Mouse (Mus musculus) cortical plate, adult 2 months (tissue): ENCODE data around the gene Zc3h15. TPM values are rescaled to one million over a fixed set of nuclear protein-coding genes. Genes with fewer than 3 reads are reported as not detected.
"Not testable (repeated sequence)": the region's sequence is repeated elsewhere in the genome, so short reads cannot be mapped to it uniquely, and the experiment has no call there.

Source experiments
- H3K27ac ChIP-seq: fragments of 200-500 bp; 2 replicates; pipeline ENCODE4 v1.5.1; 2012; ENCODE audit warnings: low read length, control low read depth, inconsistent platforms; ENCODE audit not compliant: insufficient read depth
- H3K4me1 ChIP-seq: fragments of 200-500 bp; 2 replicates; pipeline ENCODE4 v1.6.1; 2011; ENCODE audit warnings: low read length; ENCODE audit not compliant: control insufficient read depth, insufficient read depth
- H3K4me3 ChIP-seq: fragments of 200-500 bp; 2 replicates; pipeline ENCODE4 v1.5.1; 2011; ENCODE audit warnings: mild to moderate bottlenecking, low read length, control low read depth; ENCODE audit not compliant: insufficient read depth
- CTCF ChIP-seq: fragments of 200-500 bp; IDR thresholded peaks from 2 replicates; pipeline ENCODE4 v1.5.1; 2011; ENCODE audit warnings: mild to moderate bottlenecking, control low read depth, low read length; ENCODE audit not compliant: insufficient read depth; ENCODE audit errors: extremely low read depth
- POLR2A ChIP-seq: fragments of 200-500 bp; IDR thresholded peaks from 2 replicates; pipeline ENCODE4 v1.6.1; 2011; ENCODE audit warnings: mild to moderate bottlenecking, low read length, control low read depth; ENCODE audit not compliant: insufficient read depth; ENCODE audit errors: extremely low read depth
- polyA plus RNA-seq: library from polyadenylated mRNA; depleted of rRNA; stranded (reverse); fragments of >200 nt; gene quantifications from 2 replicates; pipeline ENCODE4 v1.2.3, GENCODE M21; 2012

Gene Zc3h15
- polyA plus RNA-seq, 1 experiment: 103 TPM

DNA sequence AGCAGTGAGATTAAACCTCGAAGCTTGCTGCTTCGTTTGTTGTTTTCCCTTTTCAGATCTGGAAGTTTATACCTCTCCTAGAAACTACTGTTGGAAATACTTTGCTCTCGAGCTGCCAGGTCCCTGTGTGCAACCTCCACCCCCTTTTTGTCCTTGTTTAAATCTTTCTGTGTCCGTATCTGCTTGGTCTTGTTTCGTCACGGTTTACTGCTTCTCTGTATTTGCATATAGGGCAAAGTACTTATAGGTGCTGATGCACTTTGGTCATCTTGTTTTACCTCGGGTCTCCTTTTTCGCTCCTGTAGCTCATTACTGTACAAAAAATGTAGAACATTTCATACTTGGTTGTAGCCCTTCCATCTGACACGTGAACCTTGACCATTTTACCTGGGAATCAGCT, 4.7 kb downstream of the Zc3h15 start:
- Histone ChIP-seq H3K4me1 (peaks cover 2% of the 10 kb centered on the region; the same call in 1 of the 2 replicates), H3K27ac (no peak overlapping the region), H3K4me3 (no peak overlapping the region)
- TF ChIP-seq CTCF (no peak), POLR2A (no peak)

DNA sequence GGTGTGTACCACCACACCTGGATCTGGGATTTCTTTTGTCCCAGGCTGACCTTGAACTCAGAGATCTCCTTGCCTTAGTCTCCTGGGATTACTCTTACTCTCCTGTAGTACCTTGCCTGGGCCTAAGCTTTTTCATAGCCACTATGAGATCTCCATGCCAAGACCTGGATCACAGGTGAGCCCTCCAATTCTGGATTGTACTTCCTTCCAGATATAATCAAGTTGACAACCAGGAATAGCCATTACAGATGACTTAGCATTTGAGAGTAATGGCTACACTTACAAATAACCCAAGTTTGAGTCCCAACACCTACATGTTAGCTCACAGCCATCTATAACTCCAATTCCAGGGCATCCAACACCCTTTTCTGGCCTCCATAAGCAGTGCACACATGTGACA, 8.4 kb downstream of the Zc3h15 start:
- Histone ChIP-seq H3K4me3 (no peak overlapping the region), H3K27ac (no peak overlapping the region), H3K4me1 (peaks cover 2% of the 10 kb centered on the region; the same call in 1 of the 2 replicates)
- TF ChIP-seq POLR2A: no peak
- TF ChIP-seq CTCF: no peak

DNA sequence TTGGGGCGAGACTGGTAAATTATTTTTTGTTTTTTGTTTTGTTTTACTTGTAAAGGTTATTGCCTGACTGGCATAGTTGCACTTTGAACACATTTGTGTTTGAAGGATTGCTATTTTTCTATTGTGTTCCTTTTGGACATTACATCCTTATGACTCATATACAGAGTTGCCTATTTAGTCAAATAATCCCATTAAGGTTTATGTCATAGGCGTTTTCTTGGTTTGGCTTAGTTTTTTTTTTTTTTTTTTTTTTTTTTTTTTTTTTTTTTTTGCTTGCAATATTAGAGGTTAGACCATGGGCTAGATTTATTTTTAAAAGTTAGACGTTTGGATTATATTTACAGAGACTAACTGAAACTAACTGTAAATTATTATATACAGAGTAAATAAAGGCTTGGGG, 15.0 kb downstream of the Zc3h15 start:
- no peak overlapping the region for H3K27ac ChIP-seq
- no peak overlapping the region for H3K4me3 ChIP-seq
- H3K4me1 ChIP-seq: peaks cover 2% of the 10 kb centered on the region; the same call in 1 of the 2 replicates
- TF ChIP-seq POLR2A: no peak

DNA sequence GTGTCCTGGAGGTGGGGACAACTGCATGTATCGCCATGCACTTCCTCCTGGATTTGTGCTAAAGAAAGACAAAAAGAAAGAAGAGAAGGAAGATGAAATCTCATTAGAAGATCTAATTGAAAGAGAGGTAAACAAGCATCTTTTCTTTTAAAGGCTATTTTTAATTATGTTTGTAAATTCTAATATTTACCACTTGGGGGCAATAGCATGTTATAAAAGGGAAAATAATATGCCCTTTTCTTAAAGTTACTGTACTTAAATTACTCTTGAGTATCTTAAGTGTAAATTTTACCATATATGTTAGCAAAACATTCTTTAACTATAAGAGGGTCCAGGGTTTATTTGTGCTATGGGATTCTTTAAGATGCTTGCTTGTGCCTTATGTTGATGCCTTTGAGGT, 15.9 kb downstream of the Zc3h15 start:
- TF ChIP-seq POLR2A: no peak
- H3K27ac ChIP-seq: no peak overlapping the region
- no peak overlapping the region for H3K4me3 ChIP-seq
- H3K4me1 ChIP-seq: peaks cover 2% of the 10 kb centered on the region; the same call in 1 of the 2 replicates

DNA sequence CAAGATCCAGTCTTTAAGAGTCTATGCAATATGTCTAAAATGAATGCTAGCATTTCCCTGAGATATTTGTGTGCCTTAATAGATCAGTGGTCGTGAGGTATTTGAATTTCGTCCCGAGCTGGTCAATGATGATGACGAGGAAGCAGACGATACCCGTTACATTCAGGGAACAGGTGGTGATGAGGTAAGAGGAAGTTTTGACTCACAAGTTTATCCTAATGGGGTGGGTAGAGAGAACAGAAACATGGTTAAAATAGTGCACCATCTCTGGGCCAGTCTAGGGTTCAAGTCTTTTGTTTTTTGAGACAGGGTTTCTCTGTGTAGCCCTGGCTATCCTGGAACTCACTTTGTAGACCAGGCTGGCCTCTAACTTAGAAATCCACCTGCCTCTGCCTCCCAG, 17.1 kb downstream of the Zc3h15 start:
- H3K27ac ChIP-seq: no peak overlapping the region
- H3K4me1 ChIP-seq: no peaks in the 10 kb centered on the region
- no peak overlapping the region for H3K4me3 ChIP-seq
- no peak for TF ChIP-seq POLR2A

DNA sequence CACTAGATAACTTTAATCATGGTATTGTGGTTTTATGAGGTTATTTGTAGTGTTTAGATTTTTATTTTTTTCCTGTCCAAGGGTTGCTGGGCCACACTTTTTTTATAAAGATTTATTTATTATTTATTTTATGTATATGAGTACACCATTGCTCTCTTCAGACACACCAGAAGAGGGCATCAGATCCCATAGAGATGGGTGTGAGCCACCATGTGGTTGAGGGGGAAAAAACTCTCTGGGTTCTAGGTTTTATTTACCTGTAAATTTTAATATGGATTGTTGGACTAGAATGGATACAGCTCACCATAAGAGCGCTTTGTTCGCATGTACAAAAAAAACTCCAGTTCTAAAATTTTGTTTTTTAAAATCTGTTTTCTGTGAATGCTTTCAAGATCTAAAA, 20.8 kb downstream of the Zc3h15 start:
- not testable (repeated sequence) for H3K27ac ChIP-seq, H3K4me1 ChIP-seq, H3K4me3 ChIP-seq

DNA sequence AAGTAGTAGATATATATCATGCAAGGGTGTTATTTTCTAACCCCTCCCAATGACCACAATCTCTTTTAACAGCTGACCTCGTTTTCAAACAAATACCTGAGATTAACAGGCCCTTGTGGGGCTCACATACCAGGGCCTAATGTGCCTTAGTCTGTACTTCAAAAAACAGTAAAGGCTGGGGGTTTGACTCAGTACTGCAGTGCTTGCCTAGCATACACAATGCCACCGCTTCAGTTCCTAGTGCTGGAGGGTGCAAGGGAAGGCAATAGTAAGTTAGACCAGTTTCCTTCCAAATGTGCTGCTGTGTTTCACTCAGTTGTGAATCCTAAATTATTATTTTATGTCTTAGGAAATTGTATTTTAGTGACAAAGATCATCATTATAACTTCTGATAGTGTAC, 23.2 kb downstream of the Zc3h15 start:
- TF ChIP-seq CTCF: no peak
- no peak for TF ChIP-seq POLR2A
- Histone ChIP-seq H3K4me1 (no peaks in the 10 kb centered on the region; the same call in none of the 2 replicates), H3K27ac (no peak overlapping the region), H3K4me3 (no peak overlapping the region)

DNA sequence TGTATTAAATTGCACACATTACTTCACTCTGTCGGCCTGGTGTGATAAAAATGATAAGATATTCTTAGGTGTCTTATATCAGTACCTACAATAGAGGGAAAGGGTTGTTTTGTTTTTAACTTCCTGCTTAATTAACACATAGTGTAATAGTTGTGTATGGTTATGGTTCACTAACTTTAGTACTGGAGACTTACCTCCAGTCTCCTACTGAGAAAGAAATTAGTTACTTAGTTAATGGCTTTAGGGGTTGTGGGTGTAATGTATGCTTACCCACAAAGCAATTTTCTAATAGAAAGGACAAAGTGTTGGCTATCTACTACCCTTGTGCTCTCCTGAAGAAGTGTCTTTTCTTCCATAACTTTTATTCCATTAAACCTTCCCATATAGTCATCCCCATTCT, 23.8 kb downstream of the Zc3h15 start:
- Histone ChIP-seq H3K4me1 (no peaks in the 10 kb centered on the region; the same call in none of the 2 replicates), H3K27ac (no peak overlapping the region), H3K4me3 (no peak overlapping the region)
- TF ChIP-seq POLR2A: no peak
- TF ChIP-seq CTCF: no peak

DNA sequence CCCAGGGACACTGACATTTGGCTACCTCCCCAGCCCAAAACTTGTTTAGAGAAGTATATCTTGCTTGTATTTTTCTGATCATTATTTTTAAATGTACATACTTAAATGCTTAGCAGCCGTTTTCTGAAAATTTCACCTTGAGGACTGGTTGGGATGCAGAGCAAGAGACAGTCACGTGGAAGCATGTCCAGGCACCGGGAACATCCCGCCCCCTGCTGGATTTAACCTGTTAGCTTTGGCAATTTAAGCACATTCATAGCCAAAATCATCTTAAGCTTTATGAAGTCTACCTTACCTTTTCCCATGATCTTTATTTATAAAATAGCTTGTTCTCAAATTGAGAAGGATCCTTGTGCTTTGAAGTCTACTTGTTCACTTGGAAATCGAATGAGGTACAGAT, 25.8 kb downstream of the Zc3h15 start:
- Histone ChIP-seq H3K4me3 (no peak overlapping the region), H3K4me1 (no peaks in the 10 kb centered on the region; the same call in none of the 2 replicates), H3K27ac (no peak overlapping the region)
- no peak for TF ChIP-seq POLR2A
- TF ChIP-seq CTCF: no peak

DNA sequence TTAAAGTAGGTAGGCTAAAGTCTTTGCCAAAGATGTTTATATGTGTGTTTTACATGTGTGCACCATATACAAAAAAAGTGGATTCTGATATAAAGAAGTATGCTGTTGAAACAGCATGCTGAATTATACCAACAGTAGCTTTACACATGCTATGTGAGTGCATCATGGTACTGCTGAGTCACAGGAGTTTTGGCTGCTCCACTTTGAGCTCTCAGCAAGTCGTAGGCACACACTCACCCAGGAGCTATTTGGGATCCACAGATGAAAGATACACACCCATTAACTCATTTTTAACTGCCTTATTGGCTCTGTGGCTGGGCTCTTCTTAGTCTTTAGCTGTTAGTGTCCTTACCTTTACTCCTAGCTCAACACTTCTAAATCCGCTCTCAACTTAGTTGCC, 27.6 kb downstream of the Zc3h15 start:
- H3K27ac ChIP-seq: no peak overlapping the region
- TF ChIP-seq POLR2A: no peak
- TF ChIP-seq CTCF: no peak
- peaks cover 3% of the 10 kb centered on the region for H3K4me1 ChIP-seq
- H3K4me3 ChIP-seq: no peak overlapping the region

DNA sequence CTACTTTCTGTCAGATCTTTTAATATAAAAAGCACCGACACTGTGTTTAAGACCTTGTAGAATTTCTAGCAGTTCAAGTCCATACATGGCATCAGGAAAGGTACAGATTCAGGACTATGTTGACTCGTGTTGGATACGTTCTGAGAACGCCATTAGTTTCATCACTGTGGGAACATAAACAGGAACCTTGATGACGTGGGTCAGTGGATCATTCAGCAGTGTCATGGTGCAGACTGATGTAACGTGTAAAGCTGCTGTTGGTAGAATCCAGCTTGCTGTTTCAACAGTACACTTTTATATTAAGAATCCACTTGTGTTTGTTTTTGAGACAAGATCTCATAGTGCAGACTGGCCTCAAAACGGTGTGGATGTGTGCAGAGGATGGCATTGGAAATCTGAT, 28.8 kb downstream of the Zc3h15 start:
- Histone ChIP-seq H3K4me1 (peaks cover 3% of the 10 kb centered on the region), H3K4me3 (no peak overlapping the region), H3K27ac (no peak overlapping the region)
- TF ChIP-seq CTCF (no peak), POLR2A (no peak)
